Mouse (Mus musculus): ENCODE measurements around the gene Lrrc42.

DNA sequence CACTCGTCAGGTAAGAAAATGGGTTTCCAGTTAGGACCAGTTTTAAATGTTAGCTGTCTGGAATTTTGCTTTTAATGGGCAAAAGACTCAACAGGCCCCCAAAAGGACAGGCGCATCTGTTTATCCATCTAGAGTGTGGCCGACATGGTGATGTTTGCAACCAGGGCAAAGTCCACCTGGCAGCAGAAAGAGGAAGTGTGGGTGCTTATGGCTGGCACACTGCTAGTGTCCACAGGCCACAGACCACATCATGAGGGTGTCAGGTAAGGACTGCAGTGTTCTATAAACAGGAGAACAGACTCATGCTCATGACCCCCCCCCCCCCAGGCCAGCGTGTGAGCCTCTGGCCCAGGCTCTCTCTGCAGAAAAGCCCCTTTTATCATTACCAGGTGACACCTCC, 49.5 kb upstream of the Lrrc42 start:
- no peak for TF ChIP-seq CTCF (IDR thresholded peaks at IDR 0.05; ENCODE audit: insufficient read depth, low read length)
- no peak for TF ChIP-seq POLR2A (IDR thresholded peaks at IDR 0.05; ENCODE audit: borderline replicate concordance, extremely low read depth, low read depth, low read length)
